Mouse (Mus musculus) liver, embryonic 15.5 days (tissue): Measurements from ENCODE around the gene Erbb3. TPM values are rescaled to one million over a fixed set of nuclear protein-coding genes. Genes with fewer than 3 reads are reported as not detected.
"Not testable (repeated sequence)": the region's sequence is repeated elsewhere in the genome, so short reads cannot be mapped to it uniquely, and the experiment has no call there.

Experiments used
- ATAC-seq: fragments of 200-750 bp; cut with Nextera tagmentation; 2 replicates; pipeline ENCODE4 v1.8.0; 2017; ENCODE audit warnings: moderate number of reproducible peaks, mild to moderate bottlenecking, moderate library complexity; ENCODE audit not compliant: insufficient read depth
- H3K27ac ChIP-seq: fragments of 300-500 bp; sonication (generic); replicated peaks from 2 replicates; pipeline ENCODE4 v1.5.1; 2015; ENCODE audit warnings: mild to moderate bottlenecking, inconsistent platforms
- H3K27me3 ChIP-seq: fragments of 300-500 bp; sonication (generic); 2 replicates; pipeline ENCODE4 v1.6.1; 2015; ENCODE audit warnings: mild to moderate bottlenecking, inconsistent platforms
- H3K36me3 ChIP-seq: fragments of 300-500 bp; sonication (generic); replicated peaks from 2 replicates; pipeline ENCODE4 v1.6.1; 2015; ENCODE audit warnings: moderate library complexity, mild to moderate bottlenecking, inconsistent platforms
- H3K4me1 ChIP-seq: fragments of 300-500 bp; sonication (generic); replicated peaks from 2 replicates; pipeline ENCODE4 v1.6.1; 2015; ENCODE audit warnings: inconsistent platforms
- H3K4me2 ChIP-seq: fragments of 300-500 bp; sonication (generic); 2 replicates; pipeline ENCODE4 v1.6.1; 2015; ENCODE audit warnings: moderate library complexity, mild to moderate bottlenecking, inconsistent platforms
- H3K4me3 ChIP-seq: fragments of 300-500 bp; sonication (generic); replicated peaks from 2 replicates; pipeline ENCODE4 v1.5.1; 2015; ENCODE audit warnings: mild to moderate bottlenecking, inconsistent platforms
- H3K9ac ChIP-seq: fragments of 300-500 bp; sonication (generic); 2 replicates; pipeline ENCODE4 v1.6.1; 2015; ENCODE audit warnings: moderate library complexity, mild to moderate bottlenecking, inconsistent platforms
- H3K9me3 ChIP-seq: fragments of 300-500 bp; sonication (generic); replicated peaks from 2 replicates; pipeline ENCODE4 v1.6.1; 2016; ENCODE audit warnings: inconsistent platforms
- WGBS: fragments of 180-500 bp; shearing (Covaris S2); methylation state at CpG from one replicate; pipeline ENCODE4 v1.1.7; 2015; ENCODE audit warnings: mixed read lengths; ENCODE audit not compliant: insufficient replicate concordance; 5-methylcytosine and 5-hydroxymethylcytosine counted together
- polyA plus RNA-seq: library from polyadenylated mRNA; unstranded; fragments of >200 nt; fragmentation: Nextera tagmentation; extraction: Ambion mirVana; gene quantifications from 2 replicates; pipeline ENCODE4 v1.2.1, GENCODE M21; 2015

The Erbb3 gene
- polyA plus RNA-seq, 1 experiment from 2014 or later, result 3.1 TPM

DNA sequence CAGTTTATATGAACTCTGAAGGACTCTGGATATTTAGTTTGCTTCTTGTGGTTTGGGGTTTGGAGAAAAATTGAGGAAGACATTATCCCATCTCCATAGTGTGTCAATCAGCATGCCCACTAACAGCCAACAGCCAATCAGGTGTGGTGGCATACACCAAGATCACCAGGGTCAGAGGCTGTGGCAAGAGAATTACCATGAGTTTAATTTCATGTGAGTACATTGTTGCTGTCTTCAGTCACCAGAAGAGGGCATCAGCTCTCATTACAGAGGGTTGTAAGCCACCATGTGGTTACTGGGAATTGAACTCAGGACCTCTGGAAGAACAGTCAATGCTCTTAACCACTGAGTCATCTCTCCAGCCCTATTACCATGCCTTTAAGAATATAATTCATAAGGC lies 33.2 kb downstream of the Erbb3 start:
- H3K27ac ChIP-seq, result no peak overlapping the region
- no peak overlapping the region for H3K4me3 ChIP-seq
- H3K9me3 ChIP-seq, result no peaks in the 10 kb centered on the region
- ATAC-seq, result no peak
- peaks cover 44% of the 10 kb centered on the region for H3K36me3 ChIP-seq
- no peaks in the 10 kb centered on the region for H3K4me1 ChIP-seq
- H3K4me2 ChIP-seq, result no peak overlapping the region
- H3K27me3 ChIP-seq, result no peaks in the 10 kb centered on the region
- H3K9ac ChIP-seq, result no peak overlapping the region

DNA sequence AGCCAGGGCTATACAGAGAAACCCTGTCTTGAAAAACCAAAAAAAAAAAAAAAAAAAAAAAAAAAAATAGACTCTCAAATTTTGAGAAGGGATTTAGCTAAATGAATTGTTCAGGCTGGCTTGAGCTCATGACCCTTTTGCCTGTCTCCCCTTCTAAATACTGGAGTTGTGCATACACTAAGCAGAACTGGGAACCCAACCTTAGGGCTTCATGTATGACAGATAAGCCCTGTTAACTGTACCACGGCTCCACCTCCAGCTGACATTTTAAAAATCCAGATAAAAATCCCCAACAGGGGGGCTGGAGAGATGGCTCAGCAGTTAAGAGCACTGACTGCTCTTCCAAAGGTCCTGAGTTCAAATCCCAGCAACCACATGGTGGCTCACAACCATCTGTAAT lies 33.9 kb downstream of the Erbb3 start:
- not testable (repeated sequence) for H3K4me1 ChIP-seq, H3K9ac ChIP-seq, H3K27me3 ChIP-seq, H3K27ac ChIP-seq, ATAC-seq, H3K4me3 ChIP-seq, H3K4me2 ChIP-seq, H3K9me3 ChIP-seq
- 30% methylated on average over 1 of the region's 1 CpGs for WGBS
- peaks cover 37% of the 10 kb centered on the region for H3K36me3 ChIP-seq

DNA sequence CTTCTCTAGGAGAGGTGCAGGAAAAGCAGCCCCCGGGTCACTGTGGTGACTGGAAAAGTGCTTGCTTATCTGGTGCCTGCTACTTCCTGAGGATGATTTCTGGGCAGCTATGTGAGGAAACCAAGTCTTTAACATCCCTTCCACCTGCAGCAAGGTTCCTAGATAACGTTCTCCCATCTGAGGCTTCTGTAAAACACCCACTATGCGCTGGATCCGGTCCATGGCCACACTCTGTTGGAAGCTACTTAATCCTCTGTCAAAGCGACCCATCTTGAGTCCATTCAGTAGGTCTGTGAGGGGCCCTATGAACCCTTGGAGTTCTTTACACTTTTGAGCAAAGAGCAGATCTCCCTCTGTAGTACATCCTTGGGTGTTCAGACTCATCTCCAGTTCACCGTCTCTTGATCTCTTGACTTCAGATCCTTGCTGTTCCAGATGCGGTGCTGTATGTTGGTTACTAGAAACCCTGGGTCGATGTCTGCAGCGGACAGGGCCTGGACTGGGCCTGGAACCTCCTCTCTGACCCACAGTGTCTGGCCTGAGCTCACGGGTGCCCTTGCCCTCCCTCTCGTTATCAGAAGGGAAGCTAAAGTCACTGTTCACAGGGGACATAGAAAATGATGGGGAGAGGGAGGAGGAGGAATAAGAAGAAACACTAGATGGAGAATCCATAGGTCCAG lies 39.2 kb downstream of the Erbb3 start:
- H3K36me3 ChIP-seq, H3K27me3 ChIP-seq, H3K9ac ChIP-seq, H3K4me3 ChIP-seq, ATAC-seq, H3K9me3 ChIP-seq: not testable (repeated sequence)
- Histone ChIP-seq H3K4me2 (0 out of 2 replicates have a peak overlapping the region, but pooled peaks have one; percentile 90), H3K27ac (0 out of 2 replicates have a peak overlapping the region, but pooled peaks have one; percentile 94), H3K4me1 (peaks cover 22% of the 10 kb centered on the region)
- WGBS, result 62% methylated on average over 11 of the region's 11 CpGs

DNA sequence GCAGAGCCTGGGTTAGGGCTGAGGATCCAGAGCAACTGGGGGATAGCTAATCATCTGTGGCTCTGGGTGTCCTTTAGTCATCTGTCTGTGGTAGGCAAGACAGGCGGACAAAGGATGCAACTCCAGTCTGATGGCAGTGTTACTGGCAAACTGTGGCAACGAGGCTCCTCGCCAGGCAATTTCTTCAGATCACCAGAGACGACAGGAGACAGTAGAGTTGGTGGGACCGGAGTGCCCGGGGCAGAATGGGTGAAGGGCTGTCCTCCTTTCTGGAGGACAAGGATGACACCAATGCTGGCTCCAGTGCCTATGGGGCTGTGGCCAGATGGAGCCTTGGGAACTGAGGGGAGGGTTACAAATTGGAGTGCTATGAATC lies 39.8 kb downstream of the Erbb3 start:
- Histone ChIP-seq H3K36me3 (peaks cover 13% of the 10 kb centered on the region), H3K9ac (0 out of 2 replicates have a peak overlapping the region, but pooled peaks have one; percentile 26), H3K27ac (peak overlapping the region; percentile 94), H3K4me3 (peak overlapping the region; percentile 89; the same call in 1 of the 2 replicates), H3K4me2 (peak overlapping the region; percentile 90), H3K4me1 (peaks cover 22% of the 10 kb centered on the region)
- not testable (repeated sequence) for H3K9me3 ChIP-seq, ATAC-seq, H3K27me3 ChIP-seq
- WGBS, result 53% methylated on average over 6 of the region's 6 CpGs

DNA sequence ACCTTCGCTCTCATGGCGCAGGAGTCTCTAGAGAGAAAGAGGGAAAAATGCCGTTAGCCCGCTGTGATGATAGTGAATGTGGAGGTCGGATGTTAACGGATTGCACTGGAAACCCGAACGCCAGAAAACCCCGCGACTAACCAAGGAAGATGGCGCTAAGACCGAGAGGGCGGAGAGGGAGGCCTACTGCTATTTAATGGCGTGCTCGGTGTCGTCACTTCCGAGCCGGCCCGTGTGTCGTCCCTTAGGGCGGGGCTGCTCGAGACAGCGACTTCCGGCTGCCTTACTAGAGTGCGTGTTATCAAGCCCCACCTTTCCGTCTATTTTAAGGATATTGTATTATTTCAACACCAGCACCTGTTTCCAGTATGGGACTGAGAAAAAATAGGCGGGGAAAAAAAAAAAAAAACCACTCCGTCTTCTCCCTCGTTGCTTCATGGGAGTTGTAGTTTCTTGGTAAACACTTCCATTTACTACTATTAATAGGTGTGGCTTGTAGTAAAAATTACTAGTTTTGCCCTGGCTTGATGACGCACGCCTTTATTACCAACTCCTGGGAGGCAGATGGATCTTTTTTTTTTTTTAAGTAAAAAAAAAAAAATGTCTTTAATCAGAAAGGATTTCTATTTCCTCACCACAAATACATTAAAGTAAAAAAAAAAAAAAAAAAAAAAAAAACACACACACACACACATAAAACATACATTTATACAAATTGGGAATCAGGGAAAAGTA lies 40.3 kb downstream of the Erbb3 start, which contains the start of gene Rpl41:
Gene Rpl41 (minus strand): TSS at position 359 of the 735 bp plus-strand sequence.
- under 1% methylated on average over 31 of the region's 31 CpGs for WGBS
- Histone ChIP-seq H3K36me3 (peaks cover 18% of the 10 kb centered on the region), H3K4me1 (peaks cover 22% of the 10 kb centered on the region), H3K9me3 (no peaks in the 10 kb centered on the region), H3K4me2 (peak within 1 kb of the TSS; percentile 90), H3K9ac (peak within 1 kb of the TSS; percentile 68), H3K4me3 (peak within 1 kb of the TSS; percentile 89), H3K27ac (peak within 1 kb of the TSS; percentile 94), H3K27me3 (no peaks in the 10 kb centered on the region)
- peak; percentile 80 for ATAC-seq

DNA sequence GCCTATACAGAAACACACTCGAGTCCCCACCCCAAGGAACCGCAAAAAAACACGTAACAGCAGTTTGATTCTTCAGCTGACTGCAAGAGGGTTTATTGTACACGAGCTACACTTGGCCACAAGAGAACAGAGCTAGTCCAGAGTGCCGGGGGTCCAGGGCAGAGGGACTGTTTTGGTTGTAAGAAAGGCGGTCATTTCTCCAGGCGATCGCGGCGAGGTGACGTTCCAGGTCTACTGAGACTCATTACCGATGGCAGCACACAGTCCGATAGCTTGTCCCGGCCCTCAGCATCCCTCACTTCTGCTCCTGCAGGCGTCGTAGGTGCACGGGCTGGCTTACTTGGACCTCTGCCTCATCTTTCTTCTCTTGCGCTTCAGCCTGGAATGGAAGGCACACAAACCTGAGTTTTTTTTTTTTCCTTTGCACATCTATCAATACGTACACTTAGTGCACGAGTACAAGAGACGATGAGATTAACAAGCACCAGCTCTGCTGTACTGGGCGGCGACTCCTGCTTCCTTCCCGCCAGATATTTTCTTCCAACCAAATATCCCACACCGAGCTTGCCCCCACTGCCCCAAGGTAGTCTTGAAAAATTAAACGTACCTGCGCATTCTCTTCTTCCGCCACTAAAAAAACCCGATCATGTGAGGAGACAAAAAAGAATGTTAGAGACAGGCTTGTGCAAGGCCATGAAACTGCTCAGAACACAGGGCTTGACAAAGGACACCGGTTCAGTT lies 41.2 kb downstream of the Erbb3 start:
- Histone ChIP-seq H3K36me3 (peaks cover 27% of the 10 kb centered on the region), H3K27ac (peak overlapping the region; percentile 94), H3K4me1 (peaks cover 22% of the 10 kb centered on the region), H3K4me2 (peak overlapping the region; percentile 90), H3K9ac (peak overlapping the region; percentile 68), H3K4me3 (peak overlapping the region; percentile 89)
- H3K27me3 ChIP-seq, ATAC-seq, H3K9me3 ChIP-seq: not testable (repeated sequence)
- under 1% methylated on average over 30 of the region's 30 CpGs for WGBS

DNA sequence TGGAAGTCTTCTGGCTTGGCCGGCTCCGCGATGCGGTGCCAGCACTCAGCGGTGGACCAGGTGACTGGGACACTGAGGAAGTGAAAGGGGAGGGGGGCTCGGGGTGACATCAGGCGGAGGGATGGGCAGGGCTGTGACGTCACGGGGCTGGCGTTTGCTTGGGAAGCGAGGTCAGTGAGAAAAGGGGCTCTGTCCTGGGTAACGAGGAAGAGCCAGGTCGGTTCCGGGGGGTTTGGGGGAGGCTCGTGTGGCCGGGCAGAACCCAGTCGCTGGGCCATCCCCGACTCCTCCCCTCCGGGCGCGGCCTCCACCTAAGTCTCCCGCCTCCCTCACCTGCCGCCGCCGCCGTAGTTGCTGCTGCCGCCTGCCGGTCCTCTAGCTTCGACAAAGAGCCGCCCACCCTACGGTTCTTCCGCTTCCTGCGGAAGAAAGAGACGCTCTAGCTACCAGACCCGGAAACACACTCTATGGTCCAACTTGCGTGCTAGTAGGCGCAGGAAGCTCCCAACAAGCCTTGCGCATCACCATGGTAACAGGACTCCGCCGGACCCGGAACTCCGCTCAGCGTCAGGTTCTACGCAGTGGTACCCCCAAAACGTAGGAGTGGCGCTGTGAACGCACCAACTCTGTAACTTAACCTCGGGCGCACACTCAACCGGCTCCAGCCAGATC lies 42.0 kb downstream of the Erbb3 start, which contains the start of gene Zc3h10:
Gene Zc3h10 (minus strand): TSS at position 414 of the 672 bp plus-strand sequence.
- peak within 1 kb of the TSS; percentile 87 for H3K9ac ChIP-seq
- under 1% methylated on average over 50 of the region's 50 CpGs for WGBS
- H3K27me3 ChIP-seq, result no peaks in the 10 kb centered on the region
- H3K4me1 ChIP-seq, result peaks cover 22% of the 10 kb centered on the region
- peaks cover 34% of the 10 kb centered on the region for H3K36me3 ChIP-seq
- H3K27ac ChIP-seq, result peak within 1 kb of the TSS; percentile 94
- peak within 1 kb of the TSS; percentile 89 for H3K4me3 ChIP-seq
- H3K9me3 ChIP-seq, result no peaks in the 10 kb centered on the region
- peak within 1 kb of the TSS; percentile 90 for H3K4me2 ChIP-seq
- ATAC-seq, result peak; percentile 86

DNA sequence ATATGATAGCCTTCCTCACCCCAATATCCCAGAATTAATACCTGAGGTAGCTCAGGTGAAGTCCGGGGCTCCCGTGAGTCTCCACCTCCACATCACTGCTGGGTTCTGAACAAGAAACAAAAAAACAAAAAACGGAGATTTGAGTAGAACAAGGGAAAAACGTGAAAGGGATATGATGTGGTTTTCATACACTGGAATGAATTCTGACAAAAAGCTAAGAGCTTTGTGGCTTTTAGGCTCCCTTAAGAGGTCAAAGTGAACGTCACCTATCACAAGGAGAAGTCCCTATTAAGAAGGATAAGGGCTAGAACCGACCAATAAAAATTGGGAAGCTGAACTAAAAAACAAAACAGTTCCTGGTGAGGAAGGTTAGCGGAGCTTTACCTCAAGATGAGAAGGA lies 42.7 kb downstream of the Erbb3 start:
- no peaks in the 10 kb centered on the region for H3K9me3 ChIP-seq
- peak overlapping the region; percentile 89 for H3K4me3 ChIP-seq
- 11% methylated on average over 7 of the region's 7 CpGs for WGBS
- H3K27me3 ChIP-seq, result no peaks in the 10 kb centered on the region
- peaks cover 41% of the 10 kb centered on the region for H3K36me3 ChIP-seq
- no peak for ATAC-seq
- peak overlapping the region; percentile 90 for H3K4me2 ChIP-seq
- H3K27ac ChIP-seq, result peak overlapping the region; percentile 94
- peak overlapping the region; percentile 87 for H3K9ac ChIP-seq
- H3K4me1 ChIP-seq, result peaks cover 22% of the 10 kb centered on the region

DNA sequence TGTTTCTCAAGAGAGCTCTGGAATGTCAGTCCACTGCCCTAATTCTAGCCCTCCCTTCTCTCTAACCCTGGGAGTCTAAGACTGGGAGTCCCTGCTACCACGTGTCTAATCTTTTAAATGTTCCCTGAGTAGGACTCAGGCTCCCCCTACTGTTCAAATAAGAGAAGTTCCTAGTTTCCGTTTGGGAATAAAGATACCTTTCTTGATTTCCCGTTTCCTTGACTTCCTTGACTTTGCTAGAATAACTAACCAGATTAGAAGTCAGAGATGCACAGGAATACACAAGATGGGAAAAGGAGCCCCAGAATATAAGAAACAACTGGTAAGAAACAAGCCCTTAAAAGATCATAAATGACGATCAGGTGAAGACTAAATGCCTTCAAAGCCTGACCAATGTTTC lies 43.1 kb downstream of the Erbb3 start:
- H3K36me3 ChIP-seq, result peaks cover 41% of the 10 kb centered on the region
- no peaks in the 10 kb centered on the region for H3K27me3 ChIP-seq
- H3K9ac ChIP-seq, result peak overlapping the region; percentile 87
- peak overlapping the region; percentile 94 for H3K27ac ChIP-seq
- 7% methylated on average over 4 of the region's 4 CpGs for WGBS
- H3K9me3 ChIP-seq, result no peaks in the 10 kb centered on the region
- peaks cover 22% of the 10 kb centered on the region for H3K4me1 ChIP-seq
- H3K4me3 ChIP-seq, result peak overlapping the region; percentile 89
- H3K4me2 ChIP-seq, result peak overlapping the region; percentile 90
- no peak for ATAC-seq

DNA sequence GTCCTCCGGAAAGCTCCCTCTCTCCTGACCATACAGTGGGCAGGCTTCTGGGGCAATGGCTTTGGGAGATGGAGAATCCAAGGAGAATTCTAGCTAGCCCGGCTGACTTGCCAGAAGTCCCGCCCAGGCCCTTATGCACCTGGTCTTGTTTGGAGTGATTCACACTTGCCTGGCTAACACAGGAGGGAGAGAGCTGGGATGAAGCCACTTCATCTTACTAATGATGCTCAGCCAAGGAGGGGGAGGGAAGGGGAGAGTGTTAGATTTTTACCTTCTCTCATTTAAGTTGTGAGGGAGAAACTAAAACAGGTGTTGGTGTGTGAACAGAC lies 43.9 kb downstream of the Erbb3 start:
- Histone ChIP-seq H3K9ac (no peak overlapping the region), H3K36me3 (peaks cover 41% of the 10 kb centered on the region), H3K4me3 (no peak overlapping the region), H3K4me2 (no peak overlapping the region), H3K4me1 (peaks cover 22% of the 10 kb centered on the region), H3K27me3 (no peaks in the 10 kb centered on the region), H3K9me3 (no peaks in the 10 kb centered on the region), H3K27ac (no peak overlapping the region)
- ATAC-seq, result no peak
- WGBS, result 79% methylated on average over 3 of the region's 3 CpGs
